Mouse (Mus musculus) midbrain, embryonic 10.5 days (tissue): ENCODE results near the gene Lrrc56. TPM values are rescaled to one million over a fixed set of nuclear protein-coding genes. Genes with fewer than 3 reads are reported as not detected.

ENCODE experiments used
- DNase-seq: peaks from one replicate; pipeline ENCODE4 v3.0.0-alpha.2; 2017; ENCODE audit warnings: low spot score
- H3K27ac ChIP-seq: fragments of 300-500 bp; sonication (generic); replicated peaks from 2 replicates; pipeline ENCODE4 v1.5.1; 2016; ENCODE audit warnings: mild to moderate bottlenecking
- H3K27me3 ChIP-seq: fragments of 300-500 bp; sonication (generic); 2 replicates; pipeline ENCODE4 v1.6.1; 2016; ENCODE audit warnings: low read depth, mild to moderate bottlenecking; ENCODE audit not compliant: poor library complexity, severe bottlenecking
- H3K36me3 ChIP-seq: fragments of 300-500 bp; sonication (generic); 2 replicates; pipeline ENCODE4 v1.6.1; 2016; ENCODE audit warnings: mild to moderate bottlenecking, moderate library complexity
- H3K4me1 ChIP-seq: fragments of 300-500 bp; sonication (generic); 2 replicates; pipeline ENCODE4 v1.6.1; 2016
- H3K4me3 ChIP-seq: fragments of 300-500 bp; sonication (generic); 2 replicates; pipeline ENCODE4 v1.5.1; 2016; ENCODE audit warnings: mild to moderate bottlenecking, moderate library complexity
- H3K9me3 ChIP-seq: fragments of 300-500 bp; sonication (generic); replicated peaks from 2 replicates; pipeline ENCODE4 v1.6.1; 2016; ENCODE audit warnings: mild to moderate bottlenecking
- WGBS: fragments of 180-500 bp; shearing (Covaris S2); methylation state at CpG from one replicate; pipeline ENCODE4 v1.1.7; 2016; 5-methylcytosine and 5-hydroxymethylcytosine counted together
- polyA plus RNA-seq: library from polyadenylated mRNA; unstranded; fragments of >200 nt; fragmentation: Nextera tagmentation; extraction: Ambion mirVana; gene quantifications from 2 replicates; pipeline ENCODE4 v1.2.1, GENCODE M21; 2016

Lrrc56 gene
- polyA plus RNA-seq, 1 experiment from 2014 or later, result 14.4 TPM

- 4% methylated on average over 55 of the region's 55 CpGs for WGBS
- H3K4me1 ChIP-seq, result peaks cover 36% of the 10 kb centered on the region
- DNase-seq, result peak; percentile 95
These were observed 21.6 kb upstream of the Lrrc56 start, which contains the start of gene Rnh1 for GRCm38 (mm10) chr7:141172116-141173006. Gene Rnh1 (minus strand): TSS chr7:141172857.

GRCm38 (mm10) chr7:141173323-141173850, 20.6 kb upstream of the Lrrc56 start:
- peaks cover 17% of the 10 kb centered on the region; the same call in 1 of the 2 replicates for H3K27me3 ChIP-seq
- peak overlapping the region; percentile 96 for H3K27ac ChIP-seq
- H3K4me1 ChIP-seq, result peaks cover 26% of the 10 kb centered on the region
- H3K36me3 ChIP-seq, result no peaks in the 10 kb centered on the region
- H3K4me3 ChIP-seq, result peak overlapping the region; percentile 67
- H3K9me3 ChIP-seq, result no peaks in the 10 kb centered on the region
- 85% methylated on average over 5 of the region's 5 CpGs for WGBS
- DNase-seq, result no peak

More at GRCm38 (mm10) chr7:141172116-141173006, 21.6 kb upstream of the Lrrc56 start, which contains the start of gene Rnh1:
- H3K27ac ChIP-seq, result peak within 1 kb of the TSS; percentile 96
- H3K36me3 ChIP-seq, result no peaks in the 10 kb centered on the region
- H3K9me3 ChIP-seq, result no peaks in the 10 kb centered on the region
- peak within 1 kb of the TSS; percentile 67 for H3K4me3 ChIP-seq
- H3K27me3 ChIP-seq, result peaks cover 17% of the 10 kb centered on the region; the same call in 1 of the 2 replicates

GRCm38 (mm10) chr7:141175068-141175467, 18.9 kb upstream of the Lrrc56 start:
- WGBS, result 89% methylated on average over 4 of the region's 4 CpGs

GRCm38 (mm10) chr7:141176173-141176572, 17.8 kb upstream of the Lrrc56 start:
- peak; percentile 87 for DNase-seq
- Histone ChIP-seq H3K27me3 (no peaks in the 10 kb centered on the region), H3K4me3 (no peak overlapping the region), H3K9me3 (no peaks in the 10 kb centered on the region), H3K27ac (no peak overlapping the region), H3K4me1 (peaks cover 16% of the 10 kb centered on the region), H3K36me3 (no peaks in the 10 kb centered on the region)
- WGBS, result 2% methylated on average over 8 of the region's 8 CpGs

More at GRCm38 (mm10) chr7:141175068-141175467, 18.9 kb upstream of the Lrrc56 start:
- Histone ChIP-seq H3K9me3 (no peaks in the 10 kb centered on the region), H3K4me1 (peaks cover 16% of the 10 kb centered on the region), H3K36me3 (no peaks in the 10 kb centered on the region), H3K4me3 (no peak overlapping the region), H3K27me3 (0 out of 2 replicates have a peak, but pooled peaks cover 5% of the 10 kb centered on the region), H3K27ac (no peak overlapping the region)
- DNase-seq, result no peak

GRCm38 (mm10) chr7:141188194-141188593, 5.8 kb upstream of the Lrrc56 start:
- WGBS, result 85% methylated on average over 3 of the region's 3 CpGs
- H3K27me3 ChIP-seq, result no peaks in the 10 kb centered on the region
- peaks cover 41% of the 10 kb centered on the region for H3K36me3 ChIP-seq
- no peak for DNase-seq
- no peaks in the 10 kb centered on the region for H3K9me3 ChIP-seq
- peaks cover 17% of the 10 kb centered on the region for H3K4me1 ChIP-seq
- no peak overlapping the region for H3K27ac ChIP-seq
- H3K4me3 ChIP-seq, result no peak overlapping the region

GRCm38 (mm10) chr7:141188733-141189132, 5.2 kb upstream of the Lrrc56 start:
- no peak overlapping the region for H3K4me3 ChIP-seq
- peaks cover 41% of the 10 kb centered on the region for H3K36me3 ChIP-seq
- H3K4me1 ChIP-seq, result peaks cover 20% of the 10 kb centered on the region
- no peaks in the 10 kb centered on the region for H3K9me3 ChIP-seq
- WGBS, result 96% methylated on average over 3 of the region's 3 CpGs
- no peaks in the 10 kb centered on the region for H3K27me3 ChIP-seq
- H3K27ac ChIP-seq, result no peak overlapping the region
- no peak for DNase-seq

- Histone ChIP-seq H3K36me3 (peaks cover 41% of the 10 kb centered on the region), H3K9me3 (no peaks in the 10 kb centered on the region), H3K27me3 (no peaks in the 10 kb centered on the region), H3K4me1 (peaks cover 31% of the 10 kb centered on the region), H3K4me3 (no peak overlapping the region), H3K27ac (no peak overlapping the region)
- WGBS, result 91% methylated on average over 3 of the region's 3 CpGs
- DNase-seq, result no peak
These were observed 3.7 kb upstream of the Lrrc56 start for GRCm38 (mm10) chr7:141190220-141190619.

- H3K4me3 ChIP-seq, result no peak overlapping the region
- no peaks in the 10 kb centered on the region for H3K27me3 ChIP-seq
- DNase-seq, result no peak
- H3K36me3 ChIP-seq, result peaks cover 41% of the 10 kb centered on the region
- H3K27ac ChIP-seq, result no peak overlapping the region
- H3K4me1 ChIP-seq, result peaks cover 39% of the 10 kb centered on the region
- WGBS, result 93% methylated on average over 14 of the region's 14 CpGs
- no peaks in the 10 kb centered on the region for H3K9me3 ChIP-seq
These were observed 2.9 kb upstream of the Lrrc56 start for GRCm38 (mm10) chr7:141191036-141191435.

GRCm38 (mm10) chr7:141191796-141192685, 1.9 kb upstream of the Lrrc56 start:
- 92% methylated on average over 24 of the region's 24 CpGs for WGBS
- no peaks in the 10 kb centered on the region for H3K27me3 ChIP-seq
- peaks cover 42% of the 10 kb centered on the region for H3K4me1 ChIP-seq
- peaks cover 41% of the 10 kb centered on the region for H3K36me3 ChIP-seq
- H3K9me3 ChIP-seq, result no peaks in the 10 kb centered on the region
- H3K4me3 ChIP-seq, result peak overlapping the region; percentile 87
- no peak for DNase-seq
- H3K27ac ChIP-seq, result 0 out of 2 replicates have a peak overlapping the region, but pooled peaks have one; percentile 15

DNA sequence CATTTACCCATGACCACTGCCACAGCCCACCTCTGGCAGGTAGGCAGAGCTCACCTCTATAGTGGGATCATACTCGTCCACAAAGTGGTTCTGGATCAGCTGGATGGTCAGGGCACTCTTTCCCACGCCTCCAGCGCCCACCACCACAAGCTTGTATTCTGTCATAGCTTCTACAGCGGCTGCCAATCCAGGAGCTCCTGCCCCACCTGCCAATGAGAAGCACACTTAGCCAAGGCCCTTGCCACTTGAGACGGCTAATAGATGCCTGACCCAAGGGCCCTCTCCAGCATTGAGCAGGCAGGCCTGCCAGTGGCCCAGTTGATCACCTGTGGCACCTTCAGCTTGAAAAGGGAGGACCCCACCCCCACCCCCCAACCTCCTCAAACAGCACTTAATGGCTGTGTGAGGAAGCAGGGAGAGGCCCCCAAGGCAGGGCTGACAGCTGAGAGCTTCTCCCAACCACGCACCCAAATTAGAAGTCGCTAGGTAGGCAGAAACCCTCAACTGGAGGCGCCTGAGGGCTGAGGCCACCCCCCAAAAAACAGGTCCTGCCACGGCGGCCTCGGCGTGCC, 1.1 kb upstream of the Lrrc56 start:
- no peak for DNase-seq
- H3K4me1 ChIP-seq, result peaks cover 42% of the 10 kb centered on the region
- peak overlapping the region; percentile 94 for H3K27ac ChIP-seq
- H3K4me3 ChIP-seq, result peak overlapping the region; percentile 87
- H3K36me3 ChIP-seq, result peaks cover 49% of the 10 kb centered on the region
- 31% methylated on average over 12 of the region's 12 CpGs for WGBS
- no peaks in the 10 kb centered on the region for H3K9me3 ChIP-seq
- H3K27me3 ChIP-seq, result no peaks in the 10 kb centered on the region

DNA sequence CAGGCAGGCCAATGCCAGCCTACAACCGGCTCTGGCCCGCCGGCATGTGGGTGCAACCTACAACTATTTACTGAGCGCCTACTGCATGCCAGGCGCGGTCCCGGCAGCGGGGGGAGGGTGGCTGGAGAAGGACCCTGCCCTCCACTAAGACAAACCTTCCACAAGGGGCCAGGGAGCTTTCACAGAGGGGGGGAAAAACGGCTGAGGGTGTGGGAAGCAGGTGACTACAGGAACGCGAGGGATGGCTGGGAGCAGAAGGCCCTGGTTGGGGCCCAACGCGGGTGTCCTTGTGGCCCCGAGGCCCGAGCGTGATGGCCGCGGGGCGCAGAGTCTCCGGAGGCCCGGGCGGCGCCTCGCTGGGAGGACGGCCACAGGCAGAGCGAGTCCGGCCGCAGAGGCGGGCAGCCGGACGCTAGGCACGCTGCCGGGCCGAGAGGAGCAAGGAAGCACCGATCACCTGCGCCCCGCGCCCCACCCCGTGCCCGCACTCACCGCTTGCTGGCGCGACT, 555 bp upstream of the Lrrc56 start:
- H3K9me3 ChIP-seq, result no peaks in the 10 kb centered on the region
- no peaks in the 10 kb centered on the region for H3K27me3 ChIP-seq
- peak overlapping the region; percentile 94 for H3K27ac ChIP-seq
- H3K4me1 ChIP-seq, result peaks cover 42% of the 10 kb centered on the region
- DNase-seq, result no peak
- WGBS, result under 1% methylated on average over 43 of the region's 43 CpGs
- H3K4me3 ChIP-seq, result peak overlapping the region; percentile 87
- H3K36me3 ChIP-seq, result peaks cover 49% of the 10 kb centered on the region

GRCm38 (mm10) chr7:141194409-141194808, 452 bp downstream of the Lrrc56 start:
- peak overlapping the region; percentile 87 for H3K4me3 ChIP-seq
- peak overlapping the region; percentile 94 for H3K27ac ChIP-seq
- no peak for DNase-seq
- under 1% methylated on average over 23 of the region's 23 CpGs for WGBS
- peaks cover 39% of the 10 kb centered on the region for H3K36me3 ChIP-seq
- no peaks in the 10 kb centered on the region for H3K27me3 ChIP-seq
- H3K4me1 ChIP-seq, result peaks cover 42% of the 10 kb centered on the region
- no peaks in the 10 kb centered on the region for H3K9me3 ChIP-seq
